Mouse (Mus musculus) hindlimb bud, embryonic 11.5 days (tissue): ENCODE measurements around the gene Pdzd2.

Experiments used
- DNase-seq: peaks from one replicate; pipeline ENCODE4 v3.0.0-alpha.2; 2012; ENCODE audit warnings: low read depth, low spot score; ENCODE audit errors: extremely low spot score

Gene Pdzd2

GRCm38 (mm10) chr15:12626930-12627329 is 112.8 kb downstream of the Pdzd2 start:
- no peak for DNase-seq

GRCm38 (mm10) chr15:12626166-12626565 is 113.6 kb downstream of the Pdzd2 start:
- no peak for DNase-seq

GRCm38 (mm10) chr15:12625524-12625923 is 114.2 kb downstream of the Pdzd2 start:
- no peak for DNase-seq

- DNase-seq = no peak
Measured at GRCm38 (mm10) chr15:12623521-12623920, 116.2 kb downstream of the Pdzd2 start.

GRCm38 (mm10) chr15:12622701-12623100 is 117.0 kb downstream of the Pdzd2 start:
- no peak for DNase-seq

DNA sequence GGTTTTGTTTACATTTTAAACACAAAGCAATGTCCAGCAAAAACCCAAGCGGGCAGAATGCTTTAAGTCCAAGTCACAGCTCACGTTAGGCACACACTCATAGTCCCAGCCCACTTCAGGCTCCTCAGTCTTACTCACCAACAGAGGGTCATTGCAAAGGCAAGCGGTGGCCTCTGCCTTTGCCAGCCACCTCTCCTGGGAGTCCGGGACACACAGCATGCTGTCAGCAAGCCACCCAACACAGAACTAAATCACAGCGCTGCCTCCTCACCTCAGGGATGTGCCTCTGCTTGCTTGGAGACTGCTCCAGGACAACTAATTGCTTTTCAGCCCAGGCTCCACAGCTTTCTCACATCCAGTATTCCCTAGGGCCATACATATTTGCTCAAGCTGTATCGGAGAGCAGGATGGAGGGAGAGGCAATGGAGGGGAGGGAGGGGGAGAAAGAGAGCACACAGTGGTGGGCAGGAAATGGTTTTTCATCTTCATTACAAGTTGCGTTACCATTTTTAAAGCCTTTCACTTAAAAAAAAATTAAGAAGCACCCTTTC is 117.6 kb downstream of the Pdzd2 start:
- no peak for DNase-seq

- DNase-seq = no peak
Measured at GRCm38 (mm10) chr15:12619273-12619672, 120.5 kb downstream of the Pdzd2 start.

GRCm38 (mm10) chr15:12617651-12618050 is 122.1 kb downstream of the Pdzd2 start:
- DNase-seq = no peak

GRCm38 (mm10) chr15:12617220-12617619 is 122.5 kb downstream of the Pdzd2 start:
- DNase-seq = no peak

- DNase-seq = no peak
Measured at GRCm38 (mm10) chr15:12614944-12615878, 124.5 kb downstream of the Pdzd2 start.

DNA sequence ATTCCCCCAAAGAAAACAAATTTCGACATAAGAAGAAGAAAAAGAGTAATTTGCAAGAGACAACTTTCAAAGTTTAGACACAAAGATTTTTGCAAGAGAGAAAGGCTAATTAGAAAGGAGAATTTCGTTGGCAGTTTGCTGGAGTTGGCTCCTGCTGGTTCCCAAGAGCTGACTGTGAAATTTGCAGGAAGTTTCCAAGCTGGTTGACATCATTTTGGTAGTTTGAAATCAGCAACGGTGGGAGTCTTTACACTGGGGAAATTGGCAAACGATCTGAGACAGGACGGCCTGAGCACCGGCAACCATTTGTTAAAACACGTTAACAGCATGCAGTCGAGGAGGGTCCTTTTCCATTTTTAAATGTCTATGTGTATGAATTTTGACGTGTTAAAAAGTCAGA is 125.7 kb downstream of the Pdzd2 start:
- DNase-seq = no peak

DNA sequence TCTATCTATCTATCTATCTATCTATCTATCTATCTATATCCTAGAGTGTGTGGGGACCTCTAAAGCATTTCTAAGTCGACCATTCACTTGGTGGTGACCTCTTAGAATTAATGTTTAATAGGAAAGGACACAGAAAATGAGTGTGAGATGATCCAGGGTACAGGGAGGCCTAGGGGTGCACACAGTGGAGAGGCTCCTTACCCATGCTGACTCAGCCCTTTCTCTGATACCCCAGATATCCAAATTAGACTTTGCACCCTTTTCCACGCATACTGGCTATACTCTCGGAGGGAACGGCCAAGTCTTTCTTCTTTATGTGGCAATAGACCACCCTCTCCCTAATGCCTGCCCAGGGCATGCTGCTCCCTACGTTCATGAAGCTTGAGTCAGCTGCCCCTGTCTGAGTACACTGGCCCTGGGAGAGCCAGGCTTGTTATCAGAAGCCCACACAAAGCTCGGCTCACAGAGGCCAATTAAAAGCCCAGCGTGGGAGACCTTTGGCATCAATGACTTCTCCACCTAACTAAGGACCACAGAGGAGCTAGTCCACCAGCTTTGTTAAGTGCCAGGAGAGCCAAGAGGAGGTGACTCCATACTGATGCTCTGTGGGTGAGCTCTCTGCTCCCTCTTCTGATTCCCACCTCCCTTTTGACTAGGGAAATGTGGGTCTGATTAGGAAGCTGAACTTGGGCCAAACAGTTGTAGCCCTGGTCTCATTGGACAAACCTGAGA is 126.6 kb downstream of the Pdzd2 start:
- DNase-seq = no peak

- no peak for DNase-seq
Measured at GRCm38 (mm10) chr15:12608090-12608489, 131.6 kb downstream of the Pdzd2 start.

DNA sequence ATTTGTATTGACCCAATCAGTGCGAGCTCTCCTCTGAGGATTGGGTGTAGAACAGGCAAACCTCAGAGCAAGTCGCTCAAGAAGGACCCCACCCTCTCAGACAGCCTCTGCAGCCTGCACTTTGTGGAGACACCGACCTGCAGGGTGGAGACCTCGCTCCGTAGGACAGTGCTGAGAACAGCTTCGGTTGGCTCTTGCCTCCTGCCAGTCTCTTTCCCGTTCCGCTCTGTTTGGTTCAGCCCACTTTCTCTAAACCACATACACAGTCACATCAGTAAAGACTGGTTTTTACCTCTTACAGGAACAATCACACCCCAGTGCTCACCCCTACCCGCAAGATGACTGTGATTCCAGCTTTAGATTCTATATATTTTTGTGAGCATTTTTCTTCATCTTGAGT is 133.4 kb downstream of the Pdzd2 start:
- no peak for DNase-seq

DNA sequence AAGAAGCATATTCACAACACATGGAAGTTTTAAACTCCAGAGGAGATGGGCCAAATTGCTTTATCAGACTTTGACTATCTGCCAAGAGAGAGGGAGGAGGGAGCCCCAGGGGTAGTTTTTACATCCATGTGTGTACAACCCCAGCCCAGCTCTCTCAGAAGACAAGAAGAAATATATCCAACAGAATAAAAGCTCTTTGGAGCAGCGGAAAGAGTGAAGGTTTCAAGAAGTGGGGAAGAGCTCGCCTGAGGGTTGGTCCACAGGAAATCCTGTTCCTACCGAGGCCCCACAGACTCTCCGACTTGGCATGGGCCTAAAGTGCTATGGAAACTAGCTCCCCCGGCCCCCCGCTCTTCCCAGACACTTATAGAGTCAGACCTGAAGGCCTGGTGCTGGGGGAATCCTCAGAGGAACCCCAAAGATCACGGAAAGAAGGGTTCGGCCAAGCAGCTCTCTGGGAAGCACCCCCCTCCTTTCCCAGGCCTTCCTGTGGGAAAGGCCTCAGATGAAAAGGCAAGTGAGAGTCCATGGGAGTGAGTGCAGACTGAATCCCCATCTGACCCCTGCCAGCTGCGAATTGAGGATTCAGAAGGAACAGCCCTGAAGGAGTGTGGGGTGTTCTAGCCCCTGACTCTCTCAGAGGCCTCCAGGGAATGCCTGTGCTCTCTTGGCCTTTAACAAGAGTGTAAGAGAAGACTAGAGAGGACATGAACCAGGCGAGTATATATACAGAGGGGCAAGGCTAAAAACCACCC is 134.3 kb downstream of the Pdzd2 start:
- DNase-seq = no peak

GRCm38 (mm10) chr15:12603674-12604073 is 136.1 kb downstream of the Pdzd2 start:
- no peak for DNase-seq

DNA sequence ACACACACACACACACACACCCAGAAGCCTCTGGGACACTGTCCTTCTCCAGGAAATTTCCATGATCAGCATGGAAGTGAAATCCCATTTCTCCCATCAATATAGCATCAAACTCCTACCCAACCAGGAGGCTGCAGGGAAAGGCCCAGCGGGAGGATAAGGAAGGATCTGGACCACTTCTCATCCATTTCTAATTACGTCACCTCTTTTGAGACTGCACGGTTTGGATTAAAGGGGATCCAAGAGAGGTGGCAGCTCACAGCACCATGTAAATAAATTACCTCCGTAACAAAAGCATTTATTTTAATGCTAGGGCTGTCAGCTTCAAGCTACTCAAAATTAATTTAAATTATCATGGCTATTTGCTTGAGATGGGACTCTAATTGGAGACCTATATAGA is 146.6 kb downstream of the Pdzd2 start:
- no peak for DNase-seq

- DNase-seq = no peak
Measured at GRCm38 (mm10) chr15:12592628-12593027, 147.1 kb downstream of the Pdzd2 start.

DNA sequence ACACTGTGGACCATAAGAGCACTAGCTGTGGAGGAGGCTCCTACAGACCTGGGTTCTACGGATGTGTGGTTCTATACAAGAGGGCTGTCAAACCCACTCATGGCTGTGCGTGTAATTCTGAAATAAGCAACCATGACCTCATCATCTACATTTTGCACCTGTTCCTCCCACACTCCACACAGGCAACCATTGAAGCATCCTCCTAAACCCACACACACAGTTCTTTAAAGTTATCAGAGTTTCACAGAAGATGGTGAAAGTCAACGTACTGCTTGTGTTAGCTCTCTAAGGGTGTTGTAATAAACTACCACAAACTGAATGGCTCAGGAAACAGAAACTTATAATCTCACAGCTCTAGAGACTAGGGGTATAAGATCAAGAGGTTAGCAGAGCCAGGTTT is 151.1 kb downstream of the Pdzd2 start:
- DNase-seq = no peak

GRCm38 (mm10) chr15:12586852-12587424 is 152.8 kb downstream of the Pdzd2 start:
- no peak for DNase-seq

- DNase-seq = peak; percentile 62
Measured at GRCm38 (mm10) chr15:12586154-12586553, 153.6 kb downstream of the Pdzd2 start.
